13 mouse cellular contexts compared by ENCODE assay signal in the genomic region with DNA sequence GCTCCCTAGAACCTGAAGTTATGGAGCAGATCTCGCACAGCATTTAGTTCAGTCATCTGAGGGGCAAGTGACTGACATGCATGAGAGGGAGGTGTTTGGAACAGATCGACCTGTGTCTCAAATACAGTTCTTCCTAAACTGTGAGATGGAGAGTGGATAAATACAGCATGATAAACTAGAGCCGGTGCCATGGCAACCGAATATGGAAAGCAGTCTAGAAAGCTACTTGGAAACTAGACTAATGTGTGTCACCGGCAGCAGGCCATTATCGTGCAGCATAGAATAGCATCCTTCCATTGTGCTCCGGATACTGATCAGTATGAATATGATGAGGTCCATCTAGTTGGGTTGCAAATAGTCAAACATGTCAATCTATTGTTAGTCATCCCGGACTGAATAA. TPM values are rescaled to one million over a fixed set of nuclear protein-coding genes. Genes with fewer than 3 reads are reported as not detected.
A peak's percentile ranks its signal among the peaks of the same experiment; 100 is the strongest.
DNase-seq lines count a peak whose midpoint lies in the region; ATAC-seq lines count a peak whose summit lies in the region.
"Had no signal": no experiment of that assay in that cellular context is flagged by ENCODE, and none has a peak within 500 bp of the region (broad histone marks: within the 10 kb centered on the region; RNA-seq: fewer than 3 reads in every experiment).

No protein-coding gene starts in this region.

- DNase-seq in intestine, embryonic 14.5 days (ENCODE audit: low spot score) = peak; percentile 41
- DNase-seq in layer of hippocampus, adult 9-10 months (ENCODE audit: low spot score) = peak; percentile 39
- DNase-seq in right cerebral cortex, postnatal 25 days = peak; percentile 54
- DNase-seq in urinary bladder, adult 18-20 months (ENCODE audit: low spot score in 2 of 2) = no peak
- no peak for DNase-seq in heart, postnatal 14 days
- DNase-seq: lung, postnatal 36 days had no signal

- H3K4me2 ChIP-seq in intestine, embryonic 14.5 days (ENCODE audit: low read length) = no peak overlapping the region
- H3K4me2 ChIP-seq in intestine, embryonic 16.5 days (ENCODE audit: low read depth, low read length) = no peak overlapping the region
- no peak overlapping the region for H3K4me2 ChIP-seq in forebrain, embryonic 15.5 days (replicated peaks)
- H3K4me2 ChIP-seq: limb, embryonic 12.5 days; neural tube, embryonic 13.5 days had no signal

- intact Hi-C loops in heart, postnatal 14 days (cut with DNase I) = no loop called here

- H3K4me1 ChIP-seq in intestine, embryonic 14.5 days (replicated peaks; ENCODE audit: control insufficient read depth, insufficient read depth, low read length) = peaks cover 21% of the 10 kb centered on the region
- H3K4me1 ChIP-seq in intestine, embryonic 16.5 days (ENCODE audit: control insufficient read depth, insufficient read depth, low read length) = peaks cover 30% of the 10 kb centered on the region; the same call in 1 of the 2 replicates
- H3K4me1 ChIP-seq in forebrain, embryonic 15.5 days = peaks cover 8% of the 10 kb centered on the region

- ATAC-seq in intestine, embryonic 14.5 days (replicated peaks; ENCODE audit: low FRiP score, low TSS enrichment, low read depth) = no peak
- ATAC-seq in intestine, embryonic 16.5 days = no peak
- ATAC-seq in forebrain, embryonic 15.5 days (replicated peaks) = peak; percentile 58
- ATAC-seq in megakaryocyte-erythroid progenitor cell, adult 5-6 weeks (replicated peaks; ENCODE audit: low FRiP score, low TSS enrichment, poor library complexity, severe bottlenecking) = no peak

- no peak overlapping the region for H3K9ac ChIP-seq in intestine, embryonic 14.5 days (ENCODE audit: low read length)
- H3K9ac ChIP-seq in intestine, embryonic 16.5 days (ENCODE audit: low read depth, low read length) = no peak overlapping the region
- no peak overlapping the region for H3K9ac ChIP-seq in forebrain, embryonic 15.5 days (replicated peaks)
- H3K9ac ChIP-seq: limb, embryonic 12.5 days; neural tube, embryonic 13.5 days had no signal

- H3K4me3 ChIP-seq in intestine, embryonic 14.5 days (ENCODE audit: low read depth, low read length) = no peak overlapping the region
- H3K4me3 ChIP-seq in intestine, embryonic 16.5 days (ENCODE audit: low read length) = no peak overlapping the region
- H3K4me3 ChIP-seq in forebrain, embryonic 15.5 days = no peak overlapping the region
- H3K4me3 ChIP-seq: limb, embryonic 12.5 days; neural tube, embryonic 13.5 days had no signal

- 82% methylated on average over 8 of the region's 8 CpGs for WGBS in intestine, embryonic 14.5 days
- WGBS in intestine, embryonic 16.5 days = 77% methylated on average over 8 of the region's 8 CpGs
- 75% methylated on average over 8 of the region's 8 CpGs for WGBS in forebrain, embryonic 15.5 days

- no peaks in the 10 kb centered on the region for H3K36me3 ChIP-seq in intestine, embryonic 14.5 days (ENCODE audit: control insufficient read depth, insufficient read depth, low read length)
- H3K36me3 ChIP-seq in intestine, embryonic 16.5 days (ENCODE audit: control insufficient read depth, insufficient read depth, low read length) = no peaks in the 10 kb centered on the region
- H3K36me3 ChIP-seq in forebrain, embryonic 15.5 days = no peaks in the 10 kb centered on the region
- H3K36me3 ChIP-seq: limb, embryonic 12.5 days; neural tube, embryonic 13.5 days had no signal

- no peak overlapping the region for H3K27ac ChIP-seq in intestine, embryonic 14.5 days (ENCODE audit: low read depth)
- no peak overlapping the region for H3K27ac ChIP-seq in intestine, embryonic 16.5 days (ENCODE audit: low read length)
- H3K27ac ChIP-seq in forebrain, embryonic 15.5 days (replicated peaks) = no peak overlapping the region
- H3K27ac ChIP-seq: kidney, postnatal 0 days; limb, embryonic 12.5 days; neural tube, embryonic 13.5 days had no signal

- no peaks in the 10 kb centered on the region for H3K9me3 ChIP-seq in intestine, embryonic 14.5 days (ENCODE audit: control insufficient read depth, low read length)
- no peaks in the 10 kb centered on the region for H3K9me3 ChIP-seq in intestine, embryonic 16.5 days (ENCODE audit: control insufficient read depth, low read length)
- no peaks in the 10 kb centered on the region for H3K9me3 ChIP-seq in forebrain, embryonic 15.5 days
- H3K9me3 ChIP-seq: limb, embryonic 12.5 days; neural tube, embryonic 13.5 days had no signal

- H3K27me3 ChIP-seq in intestine, embryonic 14.5 days (replicated peaks; ENCODE audit: control insufficient read depth, insufficient read depth, low read length) = no peaks in the 10 kb centered on the region
- H3K27me3 ChIP-seq in intestine, embryonic 16.5 days (replicated peaks; ENCODE audit: control insufficient read depth, insufficient read depth, low read length) = no peaks in the 10 kb centered on the region
- no peaks in the 10 kb centered on the region for H3K27me3 ChIP-seq in forebrain, embryonic 15.5 days
- H3K27me3 ChIP-seq: limb, embryonic 12.5 days; neural tube, embryonic 13.5 days had no signal

RNA-seq across cellular contexts. Expression of a gene that starts 17.5 kb away (rescaled TPM):
- 24.4 and 25.6 TPM in 2 replicates for polyA plus RNA-seq in intestine, embryonic 14.5 days (2014; fragmentation: Nextera tagmentation; extraction: Ambion mirVana)
- 17.3 and 19.1 TPM in 2 replicates for polyA plus RNA-seq in intestine, embryonic 16.5 days (2015; fragmentation: Nextera tagmentation; extraction: Ambion mirVana)
- polyA plus RNA-seq in forebrain, embryonic 15.5 days (2015; fragmentation: Nextera tagmentation; extraction: Ambion mirVana) = 23.1 and 23.9 TPM in 2 replicates
- total RNA-seq in megakaryocyte-erythroid progenitor cell, adult 5-6 weeks (2014; fragmentation: Nextera tagmentation) = 18.0 and 19.9 TPM in 2 replicates
- total RNA-seq in megakaryocyte-erythroid progenitor cell, adult 5-6 weeks (2017) = 10.1 and 11.0 TPM in 2 replicates
- total RNA-seq in heart, postnatal 14 days (2021) = 100 to 1,000 TPM; 160 to 162 TPM

RNA-seq across cellular contexts. Expression of a gene that starts 17.7 kb away (rescaled TPM):
- polyA plus RNA-seq in intestine, embryonic 14.5 days (2014; fragmentation: Nextera tagmentation; extraction: Ambion mirVana) = 0.51 and 0.62 TPM in 2 replicates
- polyA plus RNA-seq in intestine, embryonic 16.5 days (2015; fragmentation: Nextera tagmentation; extraction: Ambion mirVana) = 0.76 and 1.1 TPM in 2 replicates
- 4.1 and 4.8 TPM in 2 replicates for polyA plus RNA-seq in forebrain, embryonic 15.5 days (2015; fragmentation: Nextera tagmentation; extraction: Ambion mirVana)
- total RNA-seq in megakaryocyte-erythroid progenitor cell, adult 5-6 weeks (2014; fragmentation: Nextera tagmentation) = 0.28 and 0.42 TPM in 2 replicates
- not detected in 2 replicates for total RNA-seq in megakaryocyte-erythroid progenitor cell, adult 5-6 weeks (2017)
- total RNA-seq in heart, postnatal 14 days (2021) = 1 to 10 TPM in 1 of 2 experiments, under 1 TPM in 1; 0.93 to 1.2 TPM
- total RNA-seq: common myeloid progenitor, adult 5-6 weeks had no signal

Comparison
In these comparisons a context has a peak if more than half of its experiments do, and no peak if none do; other contexts are left out.
1. DNase-seq: peak in intestine, embryonic 14.5 days (single experiment), layer of hippocampus, adult 9-10 months (single experiment) and right cerebral cortex, postnatal 25 days (single experiment); none in urinary bladder, adult 18-20 months (0 of 2) and heart, postnatal 14 days (0 of 2).